Comparison of ENCODE assay signal across 18 mouse cellular contexts in genomic region chr5:88997277-88997676, GRCm38 (mm10).
"Had no signal": no experiment of that assay in that cellular context is flagged by ENCODE, and none has a peak within 500 bp of the region (broad histone marks: within the 10 kb centered on the region; RNA-seq: fewer than 3 reads in every experiment).

No protein-coding gene starts in this region.

- H3K9me3 ChIP-seq: midbrain, embryonic 13.5 days; midbrain, embryonic 15.5 days; neural tube, embryonic 15.5 days had no signal

- H3K4me1 ChIP-seq: midbrain, embryonic 10.5 days; midbrain, embryonic 13.5 days; midbrain, embryonic 15.5 days; neural tube, embryonic 13.5 days; neural tube, embryonic 15.5 days had no signal

- DNase-seq: lung, adult 18-20 months; lung, embryonic 14.5 days; lung, postnatal 10 days; lung, postnatal 4 days; retina, postnatal 1 day; right cerebral cortex, adult 18-20 months; right cerebral cortex, postnatal 25 days; right cerebral cortex, postnatal 4 days; spleen, adult 18-20 months; thymus, adult 18-20 months; thymus, postnatal 14 days; thymus, postnatal 36 days had no signal

- ATAC-seq: midbrain, embryonic 13.5 days; midbrain, embryonic 15.5 days had no signal

- H3K9ac ChIP-seq: lung, embryonic 14.5 days; midbrain, embryonic 13.5 days; midbrain, embryonic 15.5 days; neural tube, embryonic 13.5 days; neural tube, embryonic 15.5 days had no signal

- H3K4me2 ChIP-seq: lung, embryonic 14.5 days; midbrain, embryonic 13.5 days; midbrain, embryonic 15.5 days; neural tube, embryonic 13.5 days; neural tube, embryonic 15.5 days had no signal

- H3K27me3 ChIP-seq: midbrain, embryonic 13.5 days; midbrain, embryonic 15.5 days; neural tube, embryonic 13.5 days; neural tube, embryonic 15.5 days had no signal

- H3K36me3 ChIP-seq: midbrain, embryonic 10.5 days; midbrain, embryonic 13.5 days; midbrain, embryonic 15.5 days; neural tube, embryonic 13.5 days; neural tube, embryonic 15.5 days had no signal

- H3K4me3 ChIP-seq: midbrain, embryonic 10.5 days; midbrain, embryonic 13.5 days; midbrain, embryonic 15.5 days; myocyte; neural tube, embryonic 13.5 days; neural tube, embryonic 15.5 days had no signal

- H3K27ac ChIP-seq: midbrain, embryonic 10.5 days; midbrain, embryonic 13.5 days; midbrain, embryonic 15.5 days; neural tube, embryonic 13.5 days; neural tube, embryonic 15.5 days had no signal
